Mouse (Mus musculus) NIH3T3 (cell line): Measurements from ENCODE around the gene Exoc4.

Experiments
- DNase-seq: peaks from one replicate; pipeline ENCODE4 v3.0.0-alpha.2; 2012; ENCODE audit warnings: low read depth

The Exoc4 gene

DNA sequence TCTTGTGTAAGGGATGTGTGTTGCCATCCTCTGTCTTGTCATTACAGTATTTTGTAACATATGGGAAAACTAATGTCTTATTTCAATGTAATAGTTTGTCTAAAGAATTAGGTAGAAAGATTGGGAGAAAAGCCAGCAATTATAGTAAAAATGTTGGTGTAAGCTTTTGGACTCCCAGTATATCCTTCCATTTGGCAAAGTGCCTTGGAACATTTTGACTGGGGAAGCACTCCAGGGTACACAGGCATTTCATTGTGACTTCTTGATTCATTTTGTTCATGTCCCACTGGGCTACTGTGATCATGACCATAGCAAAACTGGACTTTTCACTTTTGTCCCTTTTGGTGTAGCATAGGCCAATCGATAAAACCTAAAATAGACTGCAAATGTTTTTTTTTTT, 61.6 kb downstream of the Exoc4 start:
- DNase-seq = no peak

DNA sequence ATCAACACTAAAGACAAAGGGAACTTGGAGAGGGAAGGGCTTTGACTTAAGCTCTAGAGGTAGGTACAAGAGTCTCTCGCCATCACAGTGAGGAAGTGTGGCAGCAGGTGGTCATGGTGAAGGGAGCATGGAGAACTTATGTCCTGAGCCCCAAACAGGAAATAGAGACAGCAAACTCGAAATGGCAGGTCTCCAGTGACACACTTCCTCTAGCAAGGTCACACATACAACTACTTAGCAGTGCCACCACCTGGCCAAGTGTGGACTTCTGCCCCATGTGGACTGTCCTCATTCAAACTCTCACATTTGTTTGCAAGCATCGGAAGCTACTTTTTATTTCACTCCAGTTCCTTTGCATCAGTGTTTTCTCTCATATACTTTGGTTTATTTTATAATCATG, 74.0 kb downstream of the Exoc4 start:
- DNase-seq = no peak

DNA sequence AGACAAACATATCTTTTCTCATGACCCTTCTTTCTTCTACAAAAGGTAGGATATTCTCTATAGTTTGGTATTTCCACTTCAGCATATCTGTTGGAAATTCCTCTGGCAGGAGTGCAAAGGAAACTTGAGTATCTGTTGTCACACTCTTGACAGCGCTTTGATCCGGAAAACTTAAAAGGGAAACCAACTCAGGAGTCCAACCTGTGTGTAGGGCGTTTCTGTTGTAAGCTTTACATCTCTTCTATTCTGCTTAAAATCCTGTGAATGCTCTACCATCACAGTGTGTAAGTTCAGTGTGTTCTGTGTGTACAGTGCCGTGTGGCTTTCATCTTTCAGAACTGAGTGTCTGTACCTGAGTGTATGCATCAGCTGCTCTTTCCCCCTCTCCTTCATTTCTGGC, 74.5 kb downstream of the Exoc4 start:
- DNase-seq = no peak

DNA sequence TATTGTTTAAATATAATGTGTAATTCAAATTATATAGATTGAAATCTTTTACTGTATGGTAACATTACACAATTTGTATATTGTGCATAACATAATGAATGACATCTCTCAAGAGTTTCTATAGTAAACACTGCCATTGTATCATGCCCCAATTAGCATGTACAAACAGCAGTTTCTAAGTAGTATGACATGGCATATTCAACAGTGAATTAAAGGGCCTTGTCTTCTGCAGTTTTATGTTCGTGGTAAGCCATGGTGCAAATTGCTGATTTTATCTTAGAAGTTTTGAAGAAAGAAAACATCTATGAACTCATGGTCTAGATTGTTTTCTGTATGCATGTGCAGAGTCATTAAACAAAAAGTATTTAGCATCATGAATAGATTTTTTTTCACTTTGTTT, 79.4 kb downstream of the Exoc4 start:
- no peak for DNase-seq

DNA sequence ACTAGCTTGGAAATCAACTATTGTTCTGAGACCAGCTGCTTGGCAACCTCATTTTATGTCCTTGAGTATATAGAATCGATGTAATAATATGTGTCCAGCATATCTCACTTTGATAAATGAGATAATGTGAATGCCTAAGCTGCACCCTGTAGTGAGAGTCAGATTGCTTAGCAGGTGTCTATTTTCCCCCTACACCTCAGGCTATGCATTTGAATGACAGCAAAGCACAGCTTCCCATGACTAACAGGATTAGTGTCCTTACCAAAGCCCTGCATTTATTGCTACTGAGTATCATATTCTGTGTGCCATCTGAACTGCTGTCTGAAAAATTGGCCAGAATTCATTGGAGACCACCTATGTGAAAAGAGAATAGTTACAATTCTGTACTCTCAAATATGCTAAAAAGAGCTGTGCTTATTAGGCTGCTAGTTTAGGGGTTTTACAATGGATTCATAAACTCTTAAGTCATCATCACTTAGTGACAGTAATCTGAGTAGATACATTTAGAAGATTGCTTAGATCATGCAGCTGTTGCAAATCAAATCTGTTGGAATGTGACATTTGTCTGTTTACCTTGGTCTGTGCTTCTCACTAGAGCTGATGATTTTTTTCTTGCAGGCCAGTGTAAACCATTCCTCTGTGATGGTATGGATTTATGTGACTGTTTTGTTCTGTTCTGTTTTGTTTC, 98.3 kb downstream of the Exoc4 start:
- DNase-seq = no peak

DNA sequence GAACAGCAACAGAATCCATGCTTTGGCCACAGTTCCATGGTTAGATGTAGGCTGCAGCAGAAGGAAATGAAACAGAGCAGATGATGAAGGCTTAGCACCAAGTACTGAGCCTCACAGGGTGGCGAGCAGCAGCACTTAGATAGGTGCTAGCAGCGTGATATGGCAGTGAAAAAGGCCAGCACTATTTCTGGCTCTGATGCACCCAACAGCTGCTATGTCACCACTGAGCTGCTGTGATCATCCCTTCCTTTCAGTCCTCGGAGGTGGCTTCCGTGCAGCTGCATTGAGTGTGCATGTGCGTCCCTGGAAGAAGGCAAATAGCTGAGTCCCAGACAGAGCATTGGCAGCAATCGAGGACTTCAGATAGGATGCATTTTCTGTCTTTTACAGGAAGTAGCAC, 112.7 kb downstream of the Exoc4 start:
- no peak for DNase-seq

DNA sequence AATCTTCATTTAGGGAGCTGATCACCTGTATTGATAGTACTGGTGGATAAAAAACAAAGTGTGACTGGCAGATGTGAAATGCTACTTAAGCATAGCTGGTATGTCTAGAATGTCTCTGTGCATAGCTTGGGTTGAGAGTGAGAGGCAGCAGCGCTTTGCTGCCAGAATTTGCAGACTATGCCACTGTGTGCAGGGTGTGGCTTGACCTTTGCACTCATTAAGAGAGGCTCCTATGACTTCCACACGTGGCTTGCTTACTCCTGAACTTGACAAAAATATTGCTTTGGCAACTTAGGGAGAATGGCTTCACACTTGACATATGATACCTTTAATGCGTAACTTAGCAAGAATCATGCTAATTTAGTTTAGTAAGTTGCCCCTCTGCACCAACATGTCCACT, 131.6 kb downstream of the Exoc4 start:
- no peak for DNase-seq

DNA sequence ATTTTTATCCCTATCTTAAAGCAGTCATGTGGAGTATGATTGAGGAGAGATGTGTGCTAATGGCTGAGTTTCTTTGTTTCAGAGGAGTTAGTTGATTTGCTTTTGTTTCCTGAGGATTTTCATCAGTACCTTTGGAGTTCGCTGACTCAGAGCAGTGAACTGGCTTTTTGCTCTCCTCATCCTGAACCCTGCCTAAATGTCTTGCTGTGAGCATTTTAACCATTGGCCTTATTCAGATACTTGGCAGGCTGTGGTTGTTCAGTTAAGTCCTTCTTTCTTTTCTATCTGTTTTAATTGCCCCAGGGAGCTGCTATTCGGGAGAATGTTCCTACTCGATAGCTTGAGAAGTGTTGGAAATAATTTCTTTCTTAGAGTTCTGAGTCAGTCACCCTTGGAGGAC, 133.3 kb downstream of the Exoc4 start:
- no peak for DNase-seq

DNA sequence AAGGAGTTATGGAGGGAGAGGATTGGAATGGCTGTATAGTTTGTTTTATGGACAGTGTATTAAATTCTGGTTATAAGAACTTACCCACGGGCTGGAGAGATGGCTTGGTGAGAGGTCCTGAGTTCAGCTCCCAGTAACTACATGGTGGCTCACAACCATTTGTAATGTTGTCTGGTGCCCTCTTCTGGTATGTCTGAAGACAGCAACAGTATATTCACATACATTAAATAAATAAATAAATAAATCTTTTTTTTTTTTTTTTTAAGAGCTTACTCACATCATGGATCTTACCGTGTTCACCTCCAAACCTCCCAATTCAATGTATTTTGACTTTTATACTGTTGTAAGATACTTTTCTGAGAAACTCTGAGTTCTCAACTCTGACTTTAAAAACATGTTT, 143.1 kb downstream of the Exoc4 start:
- DNase-seq = peak; percentile 50

DNA sequence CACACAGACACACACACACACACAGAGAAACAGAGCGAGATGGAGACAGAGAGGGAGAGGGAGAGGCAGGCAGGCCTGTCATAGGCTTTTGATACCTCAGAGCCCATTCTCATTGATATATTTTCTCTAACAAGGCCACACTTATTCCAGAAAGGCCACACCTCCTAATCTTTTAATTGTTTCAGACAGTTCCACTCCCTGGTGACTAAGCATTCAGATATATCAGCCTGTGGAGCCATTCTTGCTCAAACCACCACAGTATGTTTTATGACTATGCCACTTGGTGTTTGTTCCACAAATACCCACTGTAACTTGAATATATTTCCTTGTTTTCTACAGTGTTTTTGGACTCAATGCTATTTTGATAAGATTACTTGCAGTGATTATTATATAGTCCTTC, 150.6 kb downstream of the Exoc4 start:
- peak; percentile 25 for DNase-seq

DNA sequence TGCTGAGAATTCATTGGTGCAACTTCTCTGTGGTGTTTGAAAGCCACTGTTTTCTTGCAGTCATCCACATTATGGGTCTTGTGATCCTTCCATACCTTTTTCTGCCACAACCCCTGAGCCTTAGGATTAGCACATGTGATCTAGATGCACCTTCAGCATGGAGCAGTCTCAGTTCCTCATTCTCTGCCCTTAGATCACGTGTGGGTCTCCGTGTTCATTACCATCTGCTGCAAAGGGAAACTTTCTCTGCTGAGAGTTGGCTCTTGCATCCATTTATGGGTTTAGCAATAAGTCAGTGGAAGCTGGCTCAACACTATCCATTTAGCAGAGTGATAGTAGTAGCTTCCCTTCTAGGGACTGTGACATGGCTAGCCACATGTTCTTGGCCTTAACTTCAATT, 152.3 kb downstream of the Exoc4 start:
- DNase-seq = no peak

DNA sequence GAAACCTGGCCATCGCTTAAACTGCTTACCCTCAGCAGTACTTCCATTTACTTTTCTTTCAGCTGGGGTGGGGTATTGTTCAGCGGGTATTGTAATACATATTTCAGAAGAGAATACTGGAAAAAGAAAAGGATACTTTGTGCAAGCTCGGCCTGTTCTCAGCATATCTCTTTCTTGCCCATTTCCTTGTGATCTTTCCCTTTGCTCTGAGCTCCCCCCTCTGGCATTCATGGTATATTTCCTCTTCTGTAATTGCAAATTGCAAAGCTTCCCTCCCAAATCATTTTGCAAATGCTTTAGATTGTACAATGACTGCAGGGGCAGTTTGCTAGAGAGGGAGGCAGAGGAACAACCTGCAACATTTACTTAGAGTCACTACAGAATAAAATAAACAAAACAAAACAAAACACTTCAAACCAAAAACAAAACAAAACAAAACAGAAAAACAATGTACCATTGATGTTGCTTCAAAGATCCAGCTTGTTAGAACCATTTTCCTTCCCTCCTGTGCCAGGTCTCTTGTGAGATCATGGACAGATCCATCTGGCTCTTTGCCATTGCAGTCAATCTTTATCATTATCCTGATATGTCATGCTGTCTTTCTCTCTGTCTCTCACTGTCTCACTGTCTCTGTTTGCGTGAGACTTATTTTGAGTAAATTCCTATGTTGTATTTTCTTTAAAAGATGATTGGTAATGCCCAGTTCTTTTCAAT, 156.8 kb downstream of the Exoc4 start:
- peak; percentile 47 for DNase-seq

DNA sequence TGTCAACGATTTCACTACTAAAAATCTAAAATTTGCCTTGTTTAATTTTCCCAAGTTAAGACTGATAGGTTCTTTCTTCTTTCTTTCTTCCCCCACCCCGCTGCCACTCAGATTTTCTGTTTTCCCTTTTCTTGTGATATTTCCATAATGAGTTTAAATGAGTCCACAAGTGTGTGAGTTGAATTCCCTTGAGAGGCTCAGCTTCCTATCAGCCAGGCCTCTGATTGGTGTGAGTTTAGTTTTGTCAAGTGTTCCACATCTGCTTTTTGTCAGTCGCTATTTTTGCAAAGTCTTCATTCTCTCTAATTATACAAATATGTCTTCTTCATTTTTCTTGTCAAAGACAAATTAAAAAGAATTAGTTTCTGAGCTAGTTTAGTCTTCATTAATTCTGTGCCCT, 160.7 kb downstream of the Exoc4 start:
- no peak for DNase-seq

DNA sequence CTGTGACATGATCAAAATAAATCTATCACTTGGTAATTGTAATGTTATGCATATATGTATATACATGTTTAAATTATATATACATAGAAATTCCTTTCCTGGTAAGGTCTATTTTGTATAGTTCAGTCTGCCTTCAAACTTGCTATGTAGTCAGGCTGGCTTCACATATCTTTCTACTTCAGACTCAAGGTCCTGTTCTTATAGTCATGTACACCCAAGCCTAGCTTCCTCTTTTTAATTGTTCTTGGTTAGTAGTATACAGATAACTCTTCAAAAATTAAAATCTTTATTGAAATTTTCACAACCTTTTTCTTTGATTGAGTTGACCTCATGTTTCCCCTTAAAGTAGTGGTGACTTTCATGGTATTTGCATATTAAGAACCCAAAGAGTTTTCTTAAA, 176.1 kb downstream of the Exoc4 start:
- no peak for DNase-seq

DNA sequence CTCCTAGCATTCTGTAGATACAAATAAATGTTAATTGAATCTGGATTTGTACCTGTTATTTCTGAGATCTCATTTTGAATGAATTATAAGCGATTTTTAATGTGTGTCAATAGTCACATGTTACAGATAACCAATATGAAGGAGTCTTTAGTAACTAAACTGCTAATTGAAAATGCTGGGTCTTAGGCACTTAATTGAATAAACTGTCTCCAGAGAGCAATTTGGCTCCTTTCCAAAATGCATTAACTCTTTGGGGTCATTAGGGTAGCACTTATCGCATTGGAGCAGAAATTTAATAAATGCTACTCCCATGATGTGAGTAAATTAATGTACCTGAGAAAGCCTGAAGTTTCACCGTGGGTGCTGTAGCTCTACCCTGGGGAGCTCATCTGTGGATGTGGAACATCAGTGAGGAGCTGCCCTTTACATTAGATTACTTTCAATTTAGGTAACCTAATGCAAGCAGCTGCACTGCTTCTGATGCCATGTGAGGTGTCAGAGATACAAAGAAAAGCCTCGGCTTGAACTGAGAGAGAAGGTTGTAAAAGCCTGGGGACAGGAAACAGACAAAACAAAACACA, 182.4 kb downstream of the Exoc4 start:
- DNase-seq = no peak

DNA sequence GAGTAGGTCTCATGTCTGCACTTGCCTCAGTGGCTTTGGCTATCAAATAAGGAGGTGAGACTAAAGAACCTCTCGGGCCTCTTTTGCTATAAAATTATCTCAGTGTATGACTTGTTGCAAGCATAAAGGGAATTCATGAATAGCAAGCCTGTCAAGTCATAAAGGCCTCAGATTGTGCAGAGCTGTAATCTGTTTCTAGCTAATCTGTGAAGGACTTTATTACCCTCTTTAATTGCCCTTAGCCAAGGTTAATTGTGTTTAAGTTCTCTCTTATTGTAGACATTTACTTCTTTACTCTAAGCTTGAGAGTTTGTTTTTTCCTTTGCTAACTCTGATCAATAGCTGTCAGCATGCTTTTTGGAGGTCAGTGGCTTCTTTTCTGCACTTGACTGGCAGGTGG, 191.6 kb downstream of the Exoc4 start:
- no peak for DNase-seq

DNA sequence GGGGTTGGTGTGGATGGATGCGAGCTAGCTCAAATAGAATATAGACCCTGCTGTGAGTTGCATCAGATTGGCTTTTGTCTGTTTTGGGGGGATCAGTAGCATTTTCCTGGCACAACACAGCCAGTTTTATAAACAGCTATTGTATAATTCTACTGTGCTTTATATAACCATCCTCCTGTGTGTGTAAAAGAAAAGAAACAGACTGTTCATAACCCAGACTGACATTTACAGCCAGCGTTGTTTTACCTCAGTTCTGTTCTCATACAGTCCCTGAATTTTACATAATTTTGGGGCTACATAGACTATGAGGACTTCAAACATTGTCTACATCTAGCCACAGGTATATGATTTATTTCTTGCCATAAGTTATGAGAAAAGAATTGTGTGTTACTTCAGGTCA, 204.9 kb downstream of the Exoc4 start:
- DNase-seq = no peak

DNA sequence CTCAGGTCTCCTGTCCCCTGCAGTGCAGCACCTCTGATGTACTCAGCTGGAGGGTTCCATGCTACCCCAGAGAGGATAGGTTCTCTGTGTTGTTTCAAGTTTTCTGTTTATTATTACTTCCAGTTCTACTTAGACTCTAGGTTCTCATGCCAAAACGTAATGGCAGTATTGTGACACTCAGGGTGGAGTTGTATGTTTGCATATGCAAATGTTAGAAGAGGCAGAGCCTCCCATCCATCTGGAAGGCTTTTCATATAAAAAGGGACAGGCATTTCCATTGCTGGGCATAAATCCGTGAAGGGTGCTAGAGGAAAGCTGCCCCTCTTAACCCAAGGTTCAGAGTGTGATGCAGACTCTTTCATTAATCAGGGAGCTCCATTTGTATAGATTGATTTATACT, 205.5 kb downstream of the Exoc4 start:
- DNase-seq = no peak

DNA sequence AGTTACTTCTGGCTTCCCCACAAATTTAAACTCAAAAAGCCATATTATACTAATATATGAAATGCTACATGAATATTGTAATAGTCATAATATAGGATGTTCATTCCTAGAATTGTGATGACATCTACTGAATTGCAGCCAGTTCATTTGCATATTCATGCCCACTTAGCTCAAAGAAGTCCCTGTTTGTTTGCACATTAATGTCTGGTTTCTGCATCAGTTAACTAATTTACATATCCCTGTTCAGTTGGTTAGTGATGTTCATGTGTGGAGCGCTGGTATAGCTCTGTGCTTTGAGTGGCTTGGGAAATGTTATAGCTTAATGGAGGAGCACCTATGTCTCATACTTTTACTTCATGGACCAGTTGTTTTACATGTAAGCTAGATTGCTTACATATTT, 206.4 kb downstream of the Exoc4 start:
- DNase-seq = no peak

DNA sequence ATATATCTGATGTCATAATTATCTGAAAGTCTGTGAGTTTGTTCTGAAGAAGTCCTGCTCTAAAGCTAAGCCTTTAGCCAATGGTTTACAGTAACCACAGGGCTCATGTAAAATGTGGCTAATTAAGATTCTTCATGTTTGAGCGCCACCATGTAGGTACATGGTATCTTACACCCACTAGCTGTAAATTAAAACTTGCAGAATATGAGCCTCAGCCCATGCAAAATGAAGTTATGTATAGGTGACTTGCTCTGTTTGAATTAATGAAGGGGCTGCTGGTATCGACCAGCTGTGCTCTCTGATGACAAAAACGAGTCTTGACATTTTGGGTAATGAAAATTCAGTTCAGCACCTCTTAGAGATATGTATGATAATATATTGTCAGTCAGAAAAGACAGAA, 216.0 kb downstream of the Exoc4 start:
- DNase-seq = no peak

DNA sequence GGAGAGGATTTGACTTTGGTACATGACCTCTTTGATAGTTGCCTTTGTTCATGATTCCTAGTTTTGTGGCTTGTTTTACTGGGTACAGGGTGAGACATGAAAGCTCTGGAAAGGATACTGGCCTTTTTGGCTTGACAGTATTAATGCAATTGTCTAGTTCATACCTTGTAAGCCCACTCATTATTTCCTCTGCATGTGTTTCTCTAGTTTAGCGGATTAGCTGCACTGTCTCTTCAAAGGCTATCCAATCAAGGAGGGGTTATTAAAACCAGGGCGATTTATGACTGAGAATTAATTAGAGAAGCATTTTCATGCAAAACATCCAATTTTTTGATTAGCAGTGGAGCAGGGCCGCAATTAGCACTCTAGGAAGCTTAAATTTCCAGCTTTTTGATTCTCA, 216.5 kb downstream of the Exoc4 start:
- DNase-seq = no peak

DNA sequence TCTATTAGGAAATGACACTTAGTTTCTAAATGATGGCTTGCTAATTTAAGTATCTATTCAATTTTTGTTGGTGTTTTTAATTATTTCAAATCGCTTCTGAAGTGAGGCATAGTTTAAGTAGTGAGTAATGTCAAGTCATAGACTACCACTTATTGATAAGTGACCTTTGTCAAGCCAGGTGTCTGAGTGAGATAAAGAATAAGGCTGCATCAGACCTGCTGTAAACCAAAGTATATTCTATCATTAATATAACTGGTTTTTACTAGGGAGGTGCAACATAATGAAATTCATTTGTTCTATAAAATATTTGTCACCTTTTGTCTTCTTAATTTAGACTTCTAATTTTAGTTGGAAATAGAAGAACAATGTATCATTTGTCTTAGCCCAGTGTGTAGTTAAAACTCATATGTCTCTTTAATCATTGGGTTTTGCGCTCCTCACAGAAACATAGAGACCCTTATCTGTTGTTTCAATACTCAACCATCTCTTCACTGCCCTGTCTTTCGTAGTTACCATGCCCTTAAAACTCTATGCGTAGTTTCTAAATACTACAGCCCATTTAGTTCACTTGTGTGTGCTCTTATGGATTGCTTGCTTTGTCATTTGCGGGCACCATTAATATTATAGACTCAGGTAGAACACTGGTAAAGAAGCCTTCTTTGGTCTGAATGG, 217.4 kb downstream of the Exoc4 start:
- no peak for DNase-seq

DNA sequence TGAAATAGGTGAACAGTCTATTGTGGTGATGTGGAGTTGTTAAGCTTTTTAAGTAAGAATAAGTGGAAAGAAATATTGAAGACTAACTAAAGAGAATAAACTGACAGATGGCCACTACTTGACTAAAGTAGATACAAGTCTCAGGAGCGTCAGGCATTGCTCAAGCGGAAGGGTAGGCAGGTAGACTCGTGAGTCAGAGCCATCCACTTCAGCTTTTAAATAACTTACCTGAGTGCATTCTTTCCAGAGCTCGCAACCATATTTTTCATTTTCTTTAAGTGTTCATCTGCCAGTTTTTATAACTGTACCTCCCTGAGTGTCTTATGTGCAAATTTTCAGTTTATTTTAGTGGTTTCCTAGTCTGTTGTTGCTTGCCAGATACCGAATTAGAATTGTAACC, 219.6 kb downstream of the Exoc4 start:
- DNase-seq = no peak
